Mouse (Mus musculus): ENCODE measurements around the gene Scn4a. TPM values are rescaled to one million over a fixed set of nuclear protein-coding genes. Genes with fewer than 3 reads are reported as not detected.
A peak's percentile ranks its signal among the peaks of the same experiment; 100 is the strongest.
"Not testable (repeated sequence)": the region's sequence is repeated elsewhere in the genome, so short reads cannot be mapped to it uniquely, and the experiment has no call there.

The Scn4a gene
- polyA plus RNA-seq, 1 experiment from 2014 or later = not detected

- no peak overlapping the region for H3K4me3 ChIP-seq (ENCODE audit: low read depth, low read length)
- H3K27me3 ChIP-seq (ENCODE audit: control insufficient read depth, insufficient read depth, low read length) = no peaks in the 10 kb centered on the region
- H3K9ac ChIP-seq (ENCODE audit: low read length) = no peak overlapping the region
- no peak for ATAC-seq (ENCODE audit: low FRiP score)
- no peak overlapping the region for H3K27ac ChIP-seq (ENCODE audit: low read depth, low read length)
- H3K4me1 ChIP-seq (ENCODE audit: control insufficient read depth, insufficient read depth, low read length) = no peaks in the 10 kb centered on the region
- H3K9me3 ChIP-seq (ENCODE audit: control insufficient read depth, low read length) = no peaks in the 10 kb centered on the region
- DNase-seq (ENCODE audit: low spot score, missing footprints) = no peak
- no peak overlapping the region for H3K4me2 ChIP-seq
- 59% methylated on average over 5 of the region's 5 CpGs for WGBS
- no peaks in the 10 kb centered on the region for H3K36me3 ChIP-seq (ENCODE audit: control insufficient read depth, insufficient read depth, low read length)
Observed at GRCm38 (mm10) chr11:106350853-106351252, 2.2 kb downstream of the Scn4a start.

GRCm38 (mm10) chr11:106349772-106350171 lies 3.3 kb downstream of the Scn4a start:
- Histone ChIP-seq H3K27ac (ENCODE audit: low read depth, low read length) (no peak overlapping the region), H3K4me3 (ENCODE audit: low read depth, low read length) (no peak overlapping the region), H3K27me3 (ENCODE audit: control insufficient read depth, insufficient read depth, low read length) (no peaks in the 10 kb centered on the region), H3K4me1 (ENCODE audit: control insufficient read depth, insufficient read depth, low read length) (peaks cover 6% of the 10 kb centered on the region; the same call in 1 of the 2 replicates), H3K36me3 (ENCODE audit: control insufficient read depth, insufficient read depth, low read length) (no peaks in the 10 kb centered on the region), H3K9ac (ENCODE audit: low read length) (no peak overlapping the region), H3K9me3 (ENCODE audit: control insufficient read depth, low read length) (no peaks in the 10 kb centered on the region), H3K4me2 (no peak overlapping the region)
- WGBS = 83% methylated on average over 6 of the region's 6 CpGs
- ATAC-seq (ENCODE audit: low FRiP score) (no peak), DNase-seq (ENCODE audit: low spot score, missing footprints) (no peak)

GRCm38 (mm10) chr11:106344910-106345309 lies 8.2 kb downstream of the Scn4a start:
- no peak for DNase-seq (ENCODE audit: low spot score, missing footprints)

GRCm38 (mm10) chr11:106340990-106341520 lies 12.0 kb downstream of the Scn4a start:
- H3K9me3 ChIP-seq (ENCODE audit: control insufficient read depth, low read length) = no peaks in the 10 kb centered on the region
- H3K27ac ChIP-seq (ENCODE audit: low read depth, low read length) = no peak overlapping the region
- H3K9ac ChIP-seq (ENCODE audit: low read length) = no peak overlapping the region
- ATAC-seq (ENCODE audit: low FRiP score) (no peak), DNase-seq (ENCODE audit: low spot score, missing footprints) (no peak)
- 83% methylated on average over 9 of the region's 9 CpGs for WGBS
- no peak overlapping the region for H3K4me2 ChIP-seq
- H3K4me1 ChIP-seq (ENCODE audit: control insufficient read depth, insufficient read depth, low read length) = peaks cover 14% of the 10 kb centered on the region; the same call in 1 of the 2 replicates
- H3K36me3 ChIP-seq (ENCODE audit: control insufficient read depth, insufficient read depth, low read length) = no peaks in the 10 kb centered on the region
- no peak overlapping the region for H3K4me3 ChIP-seq (ENCODE audit: low read depth, low read length)
- H3K27me3 ChIP-seq (ENCODE audit: control insufficient read depth, insufficient read depth, low read length) = no peaks in the 10 kb centered on the region

More at GRCm38 (mm10) chr11:106344910-106345309, 8.2 kb downstream of the Scn4a start:
- H3K4me1 ChIP-seq (ENCODE audit: control insufficient read depth, insufficient read depth, low read length) = peaks cover 11% of the 10 kb centered on the region; the same call in 1 of the 2 replicates
- no peaks in the 10 kb centered on the region for H3K36me3 ChIP-seq (ENCODE audit: control insufficient read depth, insufficient read depth, low read length)
- H3K4me2 ChIP-seq = no peak overlapping the region
- H3K27ac ChIP-seq (ENCODE audit: low read depth, low read length) = no peak overlapping the region
- H3K4me3 ChIP-seq (ENCODE audit: low read depth, low read length) = no peak overlapping the region
- no peaks in the 10 kb centered on the region for H3K9me3 ChIP-seq (ENCODE audit: control insufficient read depth, low read length)
- no peaks in the 10 kb centered on the region for H3K27me3 ChIP-seq (ENCODE audit: control insufficient read depth, insufficient read depth, low read length)
- peak; percentile 88 for ATAC-seq (ENCODE audit: low FRiP score)
- no peak overlapping the region for H3K9ac ChIP-seq (ENCODE audit: low read length)
- 35% methylated on average over 6 of the region's 6 CpGs for WGBS

GRCm38 (mm10) chr11:106339323-106339722 lies 13.8 kb downstream of the Scn4a start:
- DNase-seq (ENCODE audit: low spot score, missing footprints); H3K27me3 ChIP-seq (ENCODE audit: control insufficient read depth, insufficient read depth, low read length); H3K4me2 ChIP-seq; H3K4me1 ChIP-seq (ENCODE audit: control insufficient read depth, insufficient read depth, low read length); H3K27ac ChIP-seq (ENCODE audit: low read depth, low read length); H3K9ac ChIP-seq (ENCODE audit: low read length); H3K36me3 ChIP-seq (ENCODE audit: control insufficient read depth, insufficient read depth, low read length); ATAC-seq (ENCODE audit: low FRiP score); H3K4me3 ChIP-seq (ENCODE audit: low read depth, low read length); H3K9me3 ChIP-seq (ENCODE audit: control insufficient read depth, low read length): not testable (repeated sequence)
- WGBS = 88% methylated on average over 4 of the region's 4 CpGs

GRCm38 (mm10) chr11:106338870-106339269 lies 14.2 kb downstream of the Scn4a start:
- Histone ChIP-seq H3K27ac (ENCODE audit: low read depth, low read length) (no peak overlapping the region), H3K36me3 (ENCODE audit: control insufficient read depth, insufficient read depth, low read length) (no peaks in the 10 kb centered on the region), H3K27me3 (ENCODE audit: control insufficient read depth, insufficient read depth, low read length) (no peaks in the 10 kb centered on the region), H3K4me3 (ENCODE audit: low read depth, low read length) (no peak overlapping the region), H3K4me2 (no peak overlapping the region), H3K9ac (ENCODE audit: low read length) (no peak overlapping the region), H3K4me1 (ENCODE audit: control insufficient read depth, insufficient read depth, low read length) (peaks cover 6% of the 10 kb centered on the region; the same call in 1 of the 2 replicates), H3K9me3 (ENCODE audit: control insufficient read depth, low read length) (no peaks in the 10 kb centered on the region)
- 81% methylated on average over 7 of the region's 7 CpGs for WGBS
- no peak for ATAC-seq (ENCODE audit: low FRiP score)
- DNase-seq (ENCODE audit: low spot score, missing footprints) = no peak

- H3K36me3 ChIP-seq (ENCODE audit: control insufficient read depth, insufficient read depth, low read length) = no peaks in the 10 kb centered on the region
- peaks cover 6% of the 10 kb centered on the region; the same call in 1 of the 2 replicates for H3K4me1 ChIP-seq (ENCODE audit: control insufficient read depth, insufficient read depth, low read length)
- 72% methylated on average over 5 of the region's 5 CpGs for WGBS
- ATAC-seq (ENCODE audit: low FRiP score) = no peak
- H3K4me2 ChIP-seq = no peak overlapping the region
- no peak overlapping the region for H3K4me3 ChIP-seq (ENCODE audit: low read depth, low read length)
- no peak overlapping the region for H3K9ac ChIP-seq (ENCODE audit: low read length)
- H3K27me3 ChIP-seq (ENCODE audit: control insufficient read depth, insufficient read depth, low read length) = no peaks in the 10 kb centered on the region
- H3K27ac ChIP-seq (ENCODE audit: low read depth, low read length) = no peak overlapping the region
- H3K9me3 ChIP-seq (ENCODE audit: control insufficient read depth, low read length) = no peaks in the 10 kb centered on the region
- DNase-seq (ENCODE audit: low spot score, missing footprints) = no peak
Observed at GRCm38 (mm10) chr11:106338029-106338428, 15.1 kb downstream of the Scn4a start.

- Histone ChIP-seq H3K4me1 (ENCODE audit: control insufficient read depth, insufficient read depth, low read length) (peaks cover 3% of the 10 kb centered on the region; the same call in 1 of the 2 replicates), H3K4me3 (ENCODE audit: low read depth, low read length) (no peak overlapping the region), H3K4me2 (no peak overlapping the region), H3K27me3 (ENCODE audit: control insufficient read depth, insufficient read depth, low read length) (no peaks in the 10 kb centered on the region), H3K9ac (ENCODE audit: low read length) (no peak overlapping the region), H3K27ac (ENCODE audit: low read depth, low read length) (no peak overlapping the region), H3K9me3 (ENCODE audit: control insufficient read depth, low read length) (no peaks in the 10 kb centered on the region), H3K36me3 (ENCODE audit: control insufficient read depth, insufficient read depth, low read length) (no peaks in the 10 kb centered on the region)
- DNase-seq (ENCODE audit: low spot score, missing footprints) (no peak), ATAC-seq (ENCODE audit: low FRiP score) (no peak)
- WGBS = 9% methylated on average over 2 of the region's 2 CpGs
Observed at GRCm38 (mm10) chr11:106334066-106334465, 19.0 kb downstream of the Scn4a start.

GRCm38 (mm10) chr11:106332458-106332857 lies 20.6 kb downstream of the Scn4a start:
- H3K27me3 ChIP-seq (ENCODE audit: control insufficient read depth, insufficient read depth, low read length) = no peaks in the 10 kb centered on the region
- no peak overlapping the region for H3K9ac ChIP-seq (ENCODE audit: low read length)
- DNase-seq (ENCODE audit: low spot score, missing footprints) = no peak
- no peak overlapping the region for H3K27ac ChIP-seq (ENCODE audit: low read depth, low read length)
- no peaks in the 10 kb centered on the region for H3K9me3 ChIP-seq (ENCODE audit: control insufficient read depth, low read length)
- no peaks in the 10 kb centered on the region for H3K36me3 ChIP-seq (ENCODE audit: control insufficient read depth, insufficient read depth, low read length)
- no peak for ATAC-seq (ENCODE audit: low FRiP score)
- 61% methylated on average over 4 of the region's 4 CpGs for WGBS
- no peak overlapping the region for H3K4me2 ChIP-seq
- H3K4me1 ChIP-seq (ENCODE audit: control insufficient read depth, insufficient read depth, low read length) = no peaks in the 10 kb centered on the region
- H3K4me3 ChIP-seq (ENCODE audit: low read depth, low read length) = no peak overlapping the region
